Mouse (Mus musculus): ENCODE data around the gene Chchd4.
"Not testable (repeated sequence)": the region's sequence is repeated elsewhere in the genome, so short reads cannot be mapped to it uniquely, and the experiment has no call there.

Gene Chchd4

GRCm38 (mm10) chr6:91474441-91475190, 1.3 kb upstream of the Chchd4 start:
- peak; percentile 70 for DNase-seq (ENCODE audit: low read depth)

GRCm38 (mm10) chr6:91473805-91474440, 577 bp upstream of the Chchd4 start:
- DNase-seq (ENCODE audit: low read depth) = peak; percentile 64

DNA sequence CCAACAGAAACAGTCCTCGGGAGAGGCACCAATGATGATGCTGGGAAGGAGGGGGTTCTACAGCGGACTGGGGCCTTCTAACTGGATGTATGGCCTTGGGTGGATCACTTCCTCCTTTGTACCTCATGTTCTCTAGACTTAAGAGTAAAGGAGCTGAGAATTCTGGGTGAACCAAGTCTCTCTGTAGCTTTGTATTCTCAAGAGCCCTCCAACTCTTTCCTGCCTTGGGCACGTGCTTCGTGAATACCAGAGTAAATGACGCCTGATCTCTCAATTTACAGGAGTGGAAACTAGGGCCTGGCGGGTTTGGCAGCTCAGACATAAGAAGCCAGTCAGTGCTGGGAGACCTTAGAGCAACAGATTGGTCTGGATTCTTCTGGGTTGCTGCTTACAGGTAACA, 1.0 kb downstream of the Chchd4 start:
- DNase-seq (ENCODE audit: low read depth) = peak; percentile 89

- DNase-seq (ENCODE audit: low read depth) = not testable (repeated sequence)
Measured at GRCm38 (mm10) chr6:91471427-91471826, 1.9 kb downstream of the Chchd4 start.

- no peak for DNase-seq (ENCODE audit: low read depth)
Measured at GRCm38 (mm10) chr6:91470712-91471111, 2.6 kb downstream of the Chchd4 start.

DNA sequence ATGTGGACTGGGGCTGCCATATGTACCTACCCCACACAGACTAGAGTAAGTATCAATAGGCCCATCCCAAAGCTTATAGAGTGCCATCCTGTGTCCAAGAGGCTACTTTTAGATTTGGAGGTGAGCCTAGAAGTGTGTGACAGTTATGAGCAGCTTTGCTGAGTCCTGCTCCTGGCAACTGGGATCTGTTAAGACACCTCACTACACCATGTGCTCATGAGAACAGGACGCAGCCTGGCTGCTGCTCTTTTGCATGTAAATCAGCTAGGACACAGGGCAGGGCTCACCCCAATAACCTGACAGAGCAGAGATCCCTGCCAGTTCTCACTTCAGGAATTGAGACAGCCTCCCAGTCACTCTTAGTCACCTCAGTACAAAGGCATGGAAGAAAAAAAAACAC, 6.2 kb downstream of the Chchd4 start:
- DNase-seq (ENCODE audit: low read depth) = no peak

GRCm38 (mm10) chr6:91465756-91466155, 7.6 kb downstream of the Chchd4 start:
- no peak for DNase-seq (ENCODE audit: low read depth)

GRCm38 (mm10) chr6:91459471-91459870, 13.9 kb downstream of the Chchd4 start:
- peak; percentile 81 for DNase-seq (ENCODE audit: low read depth)

GRCm38 (mm10) chr6:91454546-91454945, 18.8 kb downstream of the Chchd4 start:
- DNase-seq (ENCODE audit: low read depth) = no peak

DNA sequence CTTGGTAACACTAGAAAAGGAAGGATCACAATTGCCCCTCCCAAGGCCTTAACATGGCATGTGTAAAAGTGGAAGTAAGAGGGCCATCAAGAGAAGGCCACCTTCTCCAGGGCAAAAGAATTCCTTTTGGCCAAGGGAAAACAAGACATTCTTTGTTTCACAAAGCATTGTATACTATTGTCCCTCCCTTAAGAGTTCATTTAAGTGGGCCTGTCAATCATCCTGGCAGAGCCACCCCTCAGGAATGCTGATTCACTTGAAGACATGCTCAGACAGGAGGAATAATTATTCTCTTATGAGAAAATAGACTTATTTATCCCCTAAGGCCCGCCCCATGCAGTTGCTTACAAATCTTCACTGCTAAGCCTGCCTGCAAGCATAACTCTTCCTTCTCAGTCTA, 21.3 kb downstream of the Chchd4 start:
- DNase-seq (ENCODE audit: low read depth) = no peak

- no peak for DNase-seq (ENCODE audit: low read depth)
Measured at GRCm38 (mm10) chr6:91449472-91450225, 23.7 kb downstream of the Chchd4 start.

GRCm38 (mm10) chr6:91445316-91445715, 28.0 kb downstream of the Chchd4 start:
- no peak for DNase-seq (ENCODE audit: low read depth)

- no peak for DNase-seq (ENCODE audit: low read depth)
Measured at GRCm38 (mm10) chr6:91441145-91441662, 32.1 kb downstream of the Chchd4 start.

- peak; percentile 95 for DNase-seq (ENCODE audit: low read depth)
Measured at GRCm38 (mm10) chr6:91440474-91441144, 32.7 kb downstream of the Chchd4 start.

DNA sequence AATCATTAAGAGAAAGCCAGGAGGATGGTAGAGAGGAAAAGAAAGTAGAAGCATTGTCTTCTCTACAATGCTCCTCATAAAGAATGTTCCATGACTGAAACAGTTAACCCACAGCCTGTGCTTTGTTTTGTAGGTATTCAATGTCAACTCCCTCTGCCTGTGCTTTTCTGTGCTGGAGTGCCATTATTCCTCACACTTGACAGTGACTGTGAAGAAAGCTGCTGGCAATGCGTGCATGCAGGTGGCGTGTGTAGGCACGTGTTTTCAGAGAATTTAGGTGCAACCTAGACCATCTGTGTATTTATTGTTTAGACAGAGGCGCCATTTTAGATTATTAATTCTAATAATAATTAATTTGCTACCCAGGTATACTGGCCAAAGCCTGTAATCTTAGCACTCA, 49.2 kb downstream of the Chchd4 start:
- DNase-seq (ENCODE audit: low read depth) = no peak

- no peak for DNase-seq (ENCODE audit: low read depth)
Measured at GRCm38 (mm10) chr6:91421629-91422028, 51.7 kb downstream of the Chchd4 start.

- DNase-seq (ENCODE audit: low read depth) = no peak
Measured at GRCm38 (mm10) chr6:91417291-91417845, 56.0 kb downstream of the Chchd4 start.

- no peak for DNase-seq (ENCODE audit: low read depth)
Measured at GRCm38 (mm10) chr6:91416146-91416545, 57.2 kb downstream of the Chchd4 start.

DNA sequence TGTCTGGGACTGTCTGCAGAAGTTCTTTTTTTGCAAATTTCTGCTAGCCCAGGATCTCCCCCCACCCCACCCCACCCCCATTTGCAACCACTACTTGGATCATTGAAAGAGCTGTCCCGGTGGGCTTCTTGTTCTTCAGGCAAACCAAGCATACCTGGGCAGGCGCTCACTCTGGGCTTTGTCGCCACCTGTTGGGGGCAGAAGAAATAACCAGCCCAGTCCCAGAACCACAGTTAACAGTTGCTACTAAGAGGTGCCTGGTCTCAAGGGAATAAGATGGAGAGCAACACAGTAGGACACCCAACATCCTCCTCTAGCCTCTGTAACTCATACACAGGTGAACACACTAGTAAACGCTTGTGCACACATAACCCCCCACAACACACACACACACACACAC, 58.5 kb downstream of the Chchd4 start:
- peak; percentile 39 for DNase-seq (ENCODE audit: low read depth)
